Mouse (Mus musculus): Measurements from ENCODE around the gene Pakap. TPM values are rescaled to one million over a fixed set of nuclear protein-coding genes. Genes with fewer than 3 reads are reported as not detected.
"Not testable (repeated sequence)": the region's sequence is repeated elsewhere in the genome, so short reads cannot be mapped to it uniquely, and the experiment has no call there.

Pakap gene
- polyA plus RNA-seq, 1 experiment from 2014 or later = 21.8 TPM

DNA sequence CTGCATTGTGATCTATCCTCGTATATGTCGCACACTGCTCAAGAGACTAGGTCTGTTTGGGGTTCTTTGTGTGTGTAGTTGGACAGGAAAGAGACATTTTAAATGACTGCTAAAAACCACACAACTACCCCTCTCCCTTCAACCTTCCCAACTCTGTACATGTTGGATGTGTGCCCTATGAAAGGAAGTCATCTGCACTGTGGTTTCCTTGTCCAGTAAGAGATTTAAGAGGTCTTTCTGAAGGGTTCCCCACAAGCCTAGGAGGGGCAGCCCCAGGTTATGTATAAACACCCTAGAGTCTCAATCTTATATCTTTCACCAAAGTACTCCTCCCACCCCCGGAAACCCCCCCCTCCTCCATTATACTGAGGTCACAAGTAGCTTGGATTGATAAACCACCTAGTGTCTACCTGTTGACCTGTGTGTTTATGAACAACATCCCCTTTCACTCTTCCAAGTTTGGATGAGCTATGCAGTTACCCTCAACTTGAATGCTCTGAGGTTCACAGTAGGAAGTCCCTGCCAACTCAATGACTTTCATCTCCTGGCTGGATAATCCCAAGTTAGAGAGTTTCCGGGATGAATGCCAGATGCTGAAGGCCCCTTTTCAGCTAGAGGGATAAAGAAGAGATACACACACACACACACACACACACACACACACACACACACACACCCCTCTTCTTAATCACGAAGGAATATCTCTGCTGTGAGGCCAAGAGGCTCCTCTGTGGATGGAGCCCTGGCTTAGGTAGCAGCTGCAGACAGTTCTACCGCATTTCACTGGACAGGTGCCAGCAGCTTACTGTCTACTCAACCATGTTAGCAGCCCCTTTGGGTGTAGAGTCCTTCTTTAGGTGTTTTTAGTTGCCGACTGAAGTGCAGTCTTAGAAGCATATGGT, 315.8 kb downstream of the Pakap start:
- no peaks in the 10 kb centered on the region for H3K9me3 ChIP-seq (ENCODE audit: low read length)
- WGBS = 64% methylated on average over 7 of the region's 7 CpGs
- no peak overlapping the region for H3K9ac ChIP-seq (replicated peaks; ENCODE audit: low read length)
- no peak for ATAC-seq (ENCODE audit: low FRiP score, low TSS enrichment)
- no peak overlapping the region for H3K4me2 ChIP-seq (replicated peaks; ENCODE audit: low read depth, low read length)
- no peak overlapping the region for H3K27ac ChIP-seq (ENCODE audit: low read length)
- peaks cover 18% of the 10 kb centered on the region for H3K4me1 ChIP-seq (ENCODE audit: insufficient read depth, low read length)
- no peaks in the 10 kb centered on the region for H3K27me3 ChIP-seq (ENCODE audit: insufficient read depth, low read length)
- no peak overlapping the region for H3K4me3 ChIP-seq (ENCODE audit: low read length)
- no peaks in the 10 kb centered on the region for H3K36me3 ChIP-seq (ENCODE audit: insufficient read depth, low read length)

DNA sequence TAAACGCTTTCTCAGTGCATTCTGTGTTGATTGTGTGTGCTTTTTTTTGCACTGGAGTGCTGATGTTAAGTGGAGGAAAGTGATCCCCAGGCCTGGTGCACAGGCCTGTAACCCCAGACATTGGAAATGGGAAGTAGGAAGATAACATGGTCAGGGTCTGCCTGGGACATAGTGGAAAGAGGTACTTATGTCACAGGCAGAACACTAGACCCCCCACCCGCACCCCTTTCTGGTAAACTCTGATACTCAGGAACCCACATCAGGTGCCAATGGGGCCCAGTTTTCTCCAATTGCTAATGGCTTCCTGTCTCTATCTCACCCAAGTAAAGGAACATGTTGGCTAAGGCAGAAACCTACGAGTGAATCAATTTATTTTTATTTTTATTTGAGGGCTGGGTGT, 316.5 kb downstream of the Pakap start:
- H3K9ac ChIP-seq (replicated peaks; ENCODE audit: low read length) = no peak overlapping the region
- H3K4me2 ChIP-seq (replicated peaks; ENCODE audit: low read depth, low read length) = no peak overlapping the region
- 77% methylated on average over 3 of the region's 3 CpGs for WGBS
- H3K9me3 ChIP-seq (ENCODE audit: low read length) = no peaks in the 10 kb centered on the region
- no peak overlapping the region for H3K27ac ChIP-seq (ENCODE audit: low read length)
- H3K27me3 ChIP-seq (ENCODE audit: insufficient read depth, low read length) = no peaks in the 10 kb centered on the region
- peaks cover 18% of the 10 kb centered on the region for H3K4me1 ChIP-seq (ENCODE audit: insufficient read depth, low read length)
- H3K4me3 ChIP-seq (ENCODE audit: low read length) = no peak overlapping the region
- no peak for ATAC-seq (ENCODE audit: low FRiP score, low TSS enrichment)
- no peaks in the 10 kb centered on the region for H3K36me3 ChIP-seq (ENCODE audit: insufficient read depth, low read length)

DNA sequence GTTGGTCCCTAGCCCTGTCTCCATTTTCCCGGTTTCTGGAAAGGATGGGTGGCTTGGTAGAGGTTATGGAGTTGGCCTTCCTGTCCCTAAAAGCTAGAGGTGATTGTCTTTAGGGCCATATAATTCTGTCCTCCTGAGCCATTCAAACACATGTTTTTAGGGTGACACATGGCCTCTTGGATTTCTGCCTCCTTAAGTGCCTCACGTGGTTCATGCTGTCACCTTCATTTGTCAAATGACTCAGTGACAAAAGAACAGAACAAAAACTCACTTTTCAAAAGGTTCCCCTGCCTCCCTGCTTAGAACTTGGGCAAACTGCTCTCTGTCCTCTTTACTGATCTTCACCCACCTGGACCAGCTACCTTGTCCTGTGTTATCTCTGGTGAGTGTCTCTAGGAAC, 317.2 kb downstream of the Pakap start:
- H3K4me2 ChIP-seq (replicated peaks; ENCODE audit: low read depth, low read length) = no peak overlapping the region
- no peak overlapping the region for H3K4me3 ChIP-seq (ENCODE audit: low read length)
- H3K36me3 ChIP-seq (ENCODE audit: insufficient read depth, low read length) = no peaks in the 10 kb centered on the region
- H3K27me3 ChIP-seq (ENCODE audit: insufficient read depth, low read length) = no peaks in the 10 kb centered on the region
- no peaks in the 10 kb centered on the region for H3K9me3 ChIP-seq (ENCODE audit: low read length)
- no peak for ATAC-seq (ENCODE audit: low FRiP score, low TSS enrichment)
- H3K9ac ChIP-seq (replicated peaks; ENCODE audit: low read length) = no peak overlapping the region
- no peak overlapping the region for H3K27ac ChIP-seq (ENCODE audit: low read length)
- 71% methylated on average over 2 of the region's 2 CpGs for WGBS
- peaks cover 18% of the 10 kb centered on the region for H3K4me1 ChIP-seq (ENCODE audit: insufficient read depth, low read length)

DNA sequence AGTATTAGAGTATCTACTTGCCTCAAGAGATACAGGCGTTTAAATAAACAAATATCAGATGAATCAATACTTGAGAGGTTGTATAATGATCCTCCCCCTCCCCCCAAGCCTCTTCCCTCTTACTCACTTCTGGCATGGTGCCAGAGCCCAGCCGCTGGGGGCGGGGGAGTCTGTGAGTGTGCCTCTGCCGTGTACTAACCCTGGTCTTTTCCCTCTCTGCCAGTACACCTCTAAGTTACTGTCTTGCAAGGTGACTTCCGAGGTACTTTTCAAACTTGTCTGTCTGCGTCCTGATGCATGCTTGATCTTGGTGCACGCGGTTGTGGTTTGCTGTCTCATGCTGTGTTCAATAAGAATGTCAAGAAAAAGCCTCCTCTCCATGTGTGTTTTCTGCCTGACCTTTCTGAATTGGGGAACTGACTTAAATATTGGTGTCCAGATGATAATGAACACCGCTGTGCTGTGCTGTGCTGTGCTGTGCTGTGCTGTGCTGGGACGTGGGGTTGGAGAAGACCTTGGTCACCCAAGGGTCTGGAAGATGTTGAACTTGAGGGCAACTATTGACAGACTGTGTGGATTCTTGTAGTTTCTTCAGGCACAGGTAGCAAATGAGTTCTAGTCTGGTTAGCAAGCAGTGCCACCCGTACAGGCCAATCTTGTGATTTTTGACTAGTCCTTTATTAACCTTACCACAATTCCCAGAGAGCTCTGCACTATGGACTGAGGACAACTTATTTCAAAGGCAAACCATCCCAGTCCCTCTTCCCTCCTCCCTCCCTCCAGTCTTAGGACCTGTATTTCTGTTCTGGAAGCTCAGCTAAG, 318.3 kb downstream of the Pakap start:
- ATAC-seq (ENCODE audit: low FRiP score, low TSS enrichment) = no peak
- no peak overlapping the region for H3K9ac ChIP-seq (replicated peaks; ENCODE audit: low read length)
- H3K4me1 ChIP-seq (ENCODE audit: insufficient read depth, low read length) = peaks cover 18% of the 10 kb centered on the region
- H3K27ac ChIP-seq (ENCODE audit: low read length) = no peak overlapping the region
- H3K4me3 ChIP-seq (ENCODE audit: low read length) = no peak overlapping the region
- H3K9me3 ChIP-seq (ENCODE audit: low read length) = no peaks in the 10 kb centered on the region
- WGBS = 60% methylated on average over 11 of the region's 11 CpGs
- no peak overlapping the region for H3K4me2 ChIP-seq (replicated peaks; ENCODE audit: low read depth, low read length)
- no peaks in the 10 kb centered on the region for H3K27me3 ChIP-seq (ENCODE audit: insufficient read depth, low read length)
- no peaks in the 10 kb centered on the region for H3K36me3 ChIP-seq (ENCODE audit: insufficient read depth, low read length)

DNA sequence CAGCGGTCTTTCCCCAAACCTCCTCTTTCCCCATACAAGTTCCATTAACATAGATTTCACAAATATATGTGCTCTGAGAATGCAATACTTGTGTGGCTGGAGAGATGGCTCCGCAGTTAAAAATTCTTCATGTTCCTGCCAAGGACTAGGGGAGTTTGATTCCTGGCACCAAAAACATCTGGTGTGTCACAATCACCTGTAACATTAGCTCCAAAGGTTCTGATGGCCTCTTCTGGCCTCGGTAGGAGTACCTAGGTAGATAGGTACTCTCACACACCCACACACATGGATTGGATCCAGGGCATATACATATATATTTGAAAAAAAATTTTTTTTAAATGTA, 318.9 kb downstream of the Pakap start:
- no peak overlapping the region for H3K4me2 ChIP-seq (replicated peaks; ENCODE audit: low read depth, low read length)
- 92% methylated on average over 3 of the region's 3 CpGs for WGBS
- no peak overlapping the region for H3K27ac ChIP-seq (ENCODE audit: low read length)
- ATAC-seq (ENCODE audit: low FRiP score, low TSS enrichment) = no peak
- no peaks in the 10 kb centered on the region for H3K9me3 ChIP-seq (ENCODE audit: low read length)
- peaks cover 18% of the 10 kb centered on the region for H3K4me1 ChIP-seq (ENCODE audit: insufficient read depth, low read length)
- no peaks in the 10 kb centered on the region for H3K36me3 ChIP-seq (ENCODE audit: insufficient read depth, low read length)
- no peak overlapping the region for H3K9ac ChIP-seq (replicated peaks; ENCODE audit: low read length)
- H3K27me3 ChIP-seq (ENCODE audit: insufficient read depth, low read length) = no peaks in the 10 kb centered on the region
- no peak overlapping the region for H3K4me3 ChIP-seq (ENCODE audit: low read length)

DNA sequence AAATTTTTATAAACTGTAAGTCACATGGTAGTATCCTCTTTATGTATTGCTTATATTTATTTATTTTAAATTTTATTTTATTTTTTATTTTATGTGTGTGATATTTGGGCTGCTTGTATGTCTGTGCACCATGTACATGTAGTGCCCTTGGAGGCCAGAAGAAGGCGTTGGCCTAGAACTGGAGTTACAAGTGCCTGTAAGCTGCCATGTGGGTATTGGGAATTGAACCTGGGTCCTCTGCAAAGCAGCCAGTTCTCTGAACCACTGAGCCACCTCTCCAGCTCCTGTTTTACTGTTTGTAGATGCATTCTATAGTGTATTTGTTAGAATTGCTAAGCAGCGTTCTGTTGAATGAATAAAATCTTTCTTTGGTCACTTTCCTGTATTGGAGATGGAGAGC, 320.3 kb downstream of the Pakap start:
- Histone ChIP-seq H3K4me2 (replicated peaks; ENCODE audit: low read depth, low read length) (no peak overlapping the region), H3K4me1 (ENCODE audit: insufficient read depth, low read length) (peaks cover 12% of the 10 kb centered on the region), H3K9me3 (ENCODE audit: low read length) (no peaks in the 10 kb centered on the region), H3K27ac (ENCODE audit: low read length) (no peak overlapping the region), H3K9ac (replicated peaks; ENCODE audit: low read length) (no peak overlapping the region), H3K27me3 (ENCODE audit: insufficient read depth, low read length) (no peaks in the 10 kb centered on the region), H3K36me3 (ENCODE audit: insufficient read depth, low read length) (peaks cover 2% of the 10 kb centered on the region; the same call in 1 of the 2 replicates), H3K4me3 (ENCODE audit: low read length) (no peak overlapping the region)
- no peak for ATAC-seq (ENCODE audit: low FRiP score, low TSS enrichment)
- 92% methylated on average over 2 of the region's 2 CpGs for WGBS

DNA sequence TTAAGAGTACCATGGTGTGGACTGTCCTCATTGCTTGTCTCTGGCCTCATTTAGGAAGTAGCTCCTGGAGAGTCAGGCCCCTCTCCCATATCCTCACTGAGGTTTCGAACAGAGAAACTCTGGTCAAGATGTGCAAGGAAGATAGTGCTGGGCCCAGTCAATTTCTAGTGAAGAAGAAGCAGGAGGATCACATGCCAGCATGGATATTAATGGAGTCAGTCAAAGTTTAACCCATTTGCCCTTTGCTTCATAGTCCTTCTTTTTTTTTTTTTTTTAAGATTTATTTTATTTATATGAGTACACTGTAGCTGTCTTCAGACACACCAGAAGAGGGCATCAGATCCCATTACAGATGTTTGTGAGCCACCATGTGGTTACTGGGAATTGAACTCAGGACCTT, 321.0 kb downstream of the Pakap start:
- not testable (repeated sequence) for H3K9me3 ChIP-seq (ENCODE audit: low read length); H3K36me3 ChIP-seq (ENCODE audit: insufficient read depth, low read length); H3K27ac ChIP-seq (ENCODE audit: low read length); ATAC-seq (ENCODE audit: low FRiP score, low TSS enrichment); H3K4me1 ChIP-seq (ENCODE audit: insufficient read depth, low read length); H3K27me3 ChIP-seq (ENCODE audit: insufficient read depth, low read length); H3K4me3 ChIP-seq (ENCODE audit: low read length); H3K9ac ChIP-seq (replicated peaks; ENCODE audit: low read length); H3K4me2 ChIP-seq (replicated peaks; ENCODE audit: low read depth, low read length)
- WGBS = 97% methylated on average over 1 of the region's 1 CpGs

DNA sequence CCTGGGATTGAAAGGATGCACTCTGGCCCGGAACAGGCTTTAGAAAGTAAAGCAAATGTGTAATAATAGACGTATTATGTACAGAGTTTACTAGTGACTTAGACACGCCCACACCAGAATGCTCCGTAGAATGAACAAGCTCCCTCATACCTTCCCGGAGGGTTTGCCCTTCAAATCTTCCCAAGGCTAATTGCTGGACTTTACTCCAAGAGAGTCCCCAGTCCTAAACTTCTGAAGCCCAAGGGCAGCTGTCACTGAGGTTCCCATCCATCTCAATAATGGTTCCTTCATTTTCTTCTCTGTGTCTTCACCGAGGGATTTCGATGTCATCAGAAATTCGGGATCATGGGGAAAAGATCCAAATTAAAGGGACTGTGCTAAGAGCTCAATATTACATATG, 321.8 kb downstream of the Pakap start:
- WGBS = 89% methylated on average over 8 of the region's 8 CpGs
- Histone ChIP-seq H3K9ac (replicated peaks; ENCODE audit: low read length) (no peak overlapping the region), H3K9me3 (ENCODE audit: low read length) (no peaks in the 10 kb centered on the region), H3K4me2 (replicated peaks; ENCODE audit: low read depth, low read length) (no peak overlapping the region), H3K4me1 (ENCODE audit: insufficient read depth, low read length) (peaks cover 5% of the 10 kb centered on the region; the same call in 1 of the 2 replicates), H3K27ac (ENCODE audit: low read length) (no peak overlapping the region), H3K36me3 (ENCODE audit: insufficient read depth, low read length) (peaks cover 5% of the 10 kb centered on the region; the same call in 1 of the 2 replicates), H3K27me3 (ENCODE audit: insufficient read depth, low read length) (no peaks in the 10 kb centered on the region), H3K4me3 (ENCODE audit: low read length) (no peak overlapping the region)
- no peak for ATAC-seq (ENCODE audit: low FRiP score, low TSS enrichment)

DNA sequence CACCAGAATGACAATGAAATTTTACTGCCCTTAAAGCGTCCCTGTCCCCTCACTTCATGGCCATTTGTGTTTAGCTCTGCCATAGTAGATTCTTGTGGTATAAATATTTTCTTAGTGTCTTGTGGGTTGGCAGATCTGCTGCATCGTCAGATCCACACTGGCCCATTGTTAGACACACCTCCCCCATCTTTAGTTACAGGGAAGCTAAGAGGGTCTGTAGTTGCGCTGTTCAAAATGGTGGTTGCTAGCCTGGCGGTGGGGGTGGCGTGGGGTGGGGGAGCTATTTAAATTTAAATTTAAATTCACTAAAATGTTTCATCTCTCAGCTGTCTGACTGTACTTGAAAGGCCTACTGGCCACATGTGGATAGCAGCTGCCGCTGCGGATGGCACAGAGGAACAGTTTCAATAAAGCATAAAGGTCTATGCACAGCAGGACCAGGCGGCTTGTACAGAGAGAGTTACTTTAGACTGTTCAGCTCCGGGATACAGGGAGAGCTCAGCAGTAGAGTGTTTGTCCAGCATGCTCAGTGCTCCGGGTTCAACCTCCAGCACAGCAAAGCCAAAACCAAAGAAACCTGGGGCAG, 324.1 kb downstream of the Pakap start:
- 88% methylated on average over 10 of the region's 10 CpGs for WGBS
- ATAC-seq (ENCODE audit: low FRiP score, low TSS enrichment) = no peak
- Histone ChIP-seq H3K4me3 (ENCODE audit: low read length) (no peak overlapping the region), H3K9me3 (ENCODE audit: low read length) (no peaks in the 10 kb centered on the region), H3K4me1 (ENCODE audit: insufficient read depth, low read length) (peaks cover 6% of the 10 kb centered on the region; the same call in 1 of the 2 replicates), H3K9ac (replicated peaks; ENCODE audit: low read length) (no peak overlapping the region), H3K36me3 (ENCODE audit: insufficient read depth, low read length) (peaks cover 5% of the 10 kb centered on the region; the same call in 1 of the 2 replicates), H3K4me2 (replicated peaks; ENCODE audit: low read depth, low read length) (no peak overlapping the region), H3K27ac (ENCODE audit: low read length) (no peak overlapping the region), H3K27me3 (ENCODE audit: insufficient read depth, low read length) (no peaks in the 10 kb centered on the region)
